Mouse (Mus musculus): ENCODE measurements around the gene Zrsr2.
A peak's percentile ranks its signal among the peaks of the same experiment; 100 is the strongest.

The Zrsr2 gene

DNA sequence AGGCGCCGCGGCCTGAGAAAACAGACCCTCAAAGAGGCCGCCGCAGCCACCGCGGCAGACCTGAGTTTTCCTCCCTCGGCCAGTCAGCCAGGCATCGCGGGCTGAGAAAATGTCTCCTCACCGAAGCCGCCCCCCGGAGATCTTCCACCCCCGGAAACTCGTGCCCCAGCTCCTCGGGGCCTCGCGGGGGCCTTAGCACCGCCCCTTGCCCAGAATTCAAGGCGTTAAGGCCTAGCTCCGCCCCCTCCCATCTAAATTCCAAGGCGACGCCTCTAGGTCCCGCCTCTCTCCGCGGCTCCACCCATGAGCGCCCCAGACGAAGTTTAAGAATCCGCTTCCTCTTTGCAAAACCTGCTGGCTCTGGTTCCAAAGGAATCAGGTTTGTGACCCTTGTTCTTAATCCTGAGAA is at the start of gene Zrsr2:
Gene Zrsr2 (minus strand): TSS at position 195 of the 409 bp plus-strand sequence.
- no peak for DNase-seq (ENCODE audit: low spot score)

DNA sequence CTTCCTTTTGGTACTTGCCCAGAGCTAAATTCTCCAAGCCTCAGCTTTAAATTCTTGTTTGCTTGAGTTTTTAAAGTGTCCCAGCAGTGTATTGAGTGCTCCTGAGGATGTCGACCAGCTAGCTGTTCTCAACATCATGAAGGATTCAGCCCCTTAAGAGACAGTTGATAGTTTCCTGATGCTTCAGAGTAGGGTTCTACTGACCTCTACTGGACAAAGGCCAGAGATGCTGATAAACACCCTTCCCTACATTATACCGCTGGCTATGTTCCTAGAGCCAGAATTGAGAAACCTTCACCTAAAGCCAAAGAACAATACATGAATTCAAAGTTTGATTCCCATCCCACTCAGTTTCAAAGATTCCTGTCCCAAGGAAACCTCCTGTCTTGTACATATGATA is 46.3 kb upstream of the Zrsr2 start:
- DNase-seq (ENCODE audit: low spot score): no peak

DNA sequence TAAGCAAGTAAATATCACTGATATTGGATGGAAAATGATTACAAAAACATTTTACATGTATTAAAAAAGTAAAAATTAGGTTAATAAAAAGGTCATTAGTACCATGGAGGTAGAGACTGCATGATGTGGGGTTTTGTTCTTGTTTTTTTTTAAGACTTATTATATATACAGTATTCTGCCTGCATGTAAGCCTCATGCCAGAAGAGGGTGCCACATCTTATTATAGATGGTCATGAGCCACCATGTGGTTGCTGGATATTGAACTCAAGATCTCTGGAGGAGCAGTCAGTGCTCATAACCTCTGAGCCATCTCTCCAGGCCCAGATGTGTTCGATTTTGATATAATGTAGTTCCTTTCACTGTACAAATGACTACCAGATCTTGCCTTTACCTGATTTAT is 41.4 kb upstream of the Zrsr2 start:
- no peak for DNase-seq (ENCODE audit: low spot score)

DNA sequence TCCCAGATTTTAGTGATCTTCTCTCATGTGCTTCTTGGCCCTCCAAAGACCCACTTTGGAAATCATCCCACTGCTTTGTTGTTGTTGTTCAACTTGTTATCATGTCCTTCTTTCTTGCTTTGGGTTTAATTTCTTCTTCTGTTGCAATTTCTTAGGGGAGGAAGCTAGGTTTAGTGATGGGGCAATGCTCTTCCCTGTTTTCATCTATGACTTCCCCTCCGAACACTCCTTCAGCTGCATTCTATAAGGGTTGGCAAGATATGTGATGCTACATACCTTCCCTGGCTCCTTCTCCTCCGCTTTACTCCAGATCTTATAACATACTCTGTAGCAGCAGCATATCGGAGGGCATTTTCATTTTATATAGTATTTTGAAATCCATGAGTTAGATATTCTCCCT is 38.3 kb upstream of the Zrsr2 start:
- DNase-seq (ENCODE audit: low spot score): no peak

DNA sequence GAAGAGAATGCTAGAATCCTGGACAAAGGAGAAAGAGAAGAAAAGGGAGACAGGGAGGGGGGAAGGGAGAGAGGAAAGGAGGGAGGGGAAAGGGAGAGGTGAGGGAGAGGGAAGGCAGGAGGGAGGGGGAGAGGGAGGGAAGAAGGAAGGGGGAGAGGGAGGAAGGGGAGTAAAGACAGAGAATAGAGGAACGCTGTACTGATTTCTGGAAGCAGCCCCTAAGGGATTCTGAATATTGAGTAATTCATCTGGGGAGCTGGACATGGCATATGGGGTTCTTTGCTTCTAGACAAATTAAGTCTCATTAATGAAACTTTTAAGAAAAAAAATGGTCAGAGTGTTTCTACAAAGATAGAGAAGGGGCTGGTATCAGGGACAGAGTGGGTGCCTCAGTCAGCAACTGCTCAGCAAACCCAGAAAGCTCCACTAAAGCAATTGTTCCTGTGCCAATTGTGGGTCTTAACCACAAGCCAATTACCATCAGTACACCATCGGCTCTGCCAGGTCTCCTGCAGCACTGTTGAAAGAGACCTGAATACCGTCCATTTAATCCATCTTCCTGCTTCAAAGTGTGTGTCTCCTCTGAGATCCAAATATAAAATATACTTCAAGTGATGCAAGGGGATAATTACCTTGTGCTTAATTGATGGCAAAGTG is 29.4 kb upstream of the Zrsr2 start:
- DNase-seq (ENCODE audit: low spot score): no peak

DNA sequence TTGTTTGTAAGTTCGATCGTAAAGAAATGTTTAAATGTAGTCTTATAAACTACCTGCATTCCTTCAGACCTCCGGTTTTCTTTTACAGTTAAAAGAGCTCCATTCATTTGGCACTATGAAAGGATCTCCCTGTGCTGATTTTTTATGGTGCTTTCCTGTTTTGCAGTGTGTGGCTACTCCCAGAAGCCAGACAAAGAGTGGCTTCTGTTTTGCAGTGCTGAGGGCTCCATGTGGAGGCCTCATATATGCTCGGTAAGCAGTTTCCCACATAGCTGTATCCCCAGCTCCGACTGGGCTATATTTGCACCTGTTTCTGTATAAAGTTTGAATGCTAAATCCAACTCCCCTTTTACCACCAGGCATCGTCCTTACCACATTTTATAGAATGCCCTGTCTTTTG is 23.7 kb upstream of the Zrsr2 start:
- DNase-seq (ENCODE audit: low spot score): no peak

DNA sequence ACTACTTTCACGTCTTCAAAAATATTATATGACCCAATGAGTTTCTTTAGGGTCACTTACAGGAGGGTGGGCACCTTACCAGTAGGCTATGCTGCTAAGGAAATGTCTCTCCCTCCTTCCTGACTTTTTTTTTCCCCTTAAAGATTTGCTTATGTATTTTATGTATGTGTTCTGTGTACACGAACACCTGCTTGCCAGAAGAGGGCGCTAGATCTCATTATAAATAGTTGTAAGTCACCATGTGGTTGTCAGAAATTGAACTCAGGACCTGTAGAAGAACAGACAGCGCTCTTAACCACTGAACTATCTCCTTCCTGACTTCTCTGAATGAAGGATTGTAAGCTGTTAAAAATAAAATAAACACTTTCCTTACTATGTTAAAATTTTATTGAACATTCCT is 23.0 kb upstream of the Zrsr2 start:
- DNase-seq (ENCODE audit: low spot score): no peak

DNA sequence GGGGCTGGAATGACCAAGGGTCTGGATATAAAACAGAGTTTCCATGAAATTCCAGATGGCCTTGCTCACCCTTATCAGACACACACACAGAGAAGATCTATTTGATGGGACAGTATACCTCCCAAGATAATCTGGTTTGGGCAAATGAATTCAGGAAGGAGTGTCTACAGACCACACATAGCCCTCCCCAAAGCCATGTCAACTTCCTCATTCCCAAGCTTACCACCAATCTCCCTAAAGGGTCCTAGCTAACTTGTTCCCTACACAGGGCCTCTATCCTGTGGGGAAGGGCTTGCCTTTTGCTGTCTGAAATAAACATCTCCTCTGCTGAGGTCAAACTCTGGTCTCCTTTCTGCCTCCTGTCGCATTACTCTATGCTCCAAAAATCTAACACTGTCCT is 22.6 kb upstream of the Zrsr2 start:
- DNase-seq (ENCODE audit: low spot score): no peak

DNA sequence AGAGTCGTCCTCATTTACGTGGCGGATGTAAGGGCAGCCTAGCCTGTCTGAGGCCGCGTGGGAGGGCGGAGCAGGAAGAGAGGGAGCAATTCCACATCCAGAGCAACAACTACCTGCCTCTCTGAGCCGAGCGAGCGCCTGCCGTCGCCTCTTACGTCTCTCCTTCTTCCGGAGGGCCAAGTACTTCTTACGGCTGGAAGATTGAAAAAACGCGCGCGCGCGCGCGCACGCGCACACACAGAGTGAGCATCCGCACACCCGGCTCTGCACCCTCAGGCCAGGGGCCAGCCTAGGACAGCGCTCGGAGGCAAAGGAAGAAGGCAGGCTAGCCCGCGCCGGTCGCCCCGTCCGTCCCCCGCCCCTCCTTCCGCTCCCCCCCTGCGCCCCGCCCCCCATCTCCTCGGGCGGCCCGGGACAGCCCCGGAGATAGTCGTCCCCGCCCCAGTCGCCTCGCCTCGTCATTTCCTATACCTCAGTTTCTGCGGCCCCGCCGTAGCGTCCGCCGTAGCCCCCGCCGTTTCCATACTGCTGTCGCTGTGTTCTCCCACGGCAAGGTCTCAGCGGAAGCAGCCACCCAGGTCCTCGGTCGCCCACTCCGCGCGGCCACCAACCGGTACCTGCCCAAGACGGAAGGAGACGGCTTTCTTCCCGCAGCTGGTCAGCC is 526 bp downstream of the Zrsr2 start:
- no peak for DNase-seq (ENCODE audit: low spot score)

DNA sequence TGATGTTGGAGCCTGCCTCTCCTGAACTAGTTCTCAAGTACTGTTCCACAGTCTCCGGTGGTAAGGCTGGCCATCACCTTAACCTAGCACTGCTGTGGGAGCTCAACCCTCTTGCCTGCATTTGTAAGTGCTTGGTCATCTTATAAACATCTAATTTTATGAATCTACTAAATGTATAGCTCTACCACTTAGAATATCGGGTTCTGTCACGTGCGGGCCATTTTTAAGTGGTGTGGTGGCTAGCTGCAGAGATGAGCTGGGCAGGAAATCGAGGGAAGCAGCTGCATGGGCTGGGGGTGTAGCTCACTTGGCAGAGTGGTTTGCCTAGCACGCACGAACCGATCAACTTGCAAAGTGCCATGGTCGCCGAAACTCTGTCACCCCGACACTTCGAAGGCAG is 1.1 kb downstream of the Zrsr2 start:
- no peak for DNase-seq (ENCODE audit: low spot score)

DNA sequence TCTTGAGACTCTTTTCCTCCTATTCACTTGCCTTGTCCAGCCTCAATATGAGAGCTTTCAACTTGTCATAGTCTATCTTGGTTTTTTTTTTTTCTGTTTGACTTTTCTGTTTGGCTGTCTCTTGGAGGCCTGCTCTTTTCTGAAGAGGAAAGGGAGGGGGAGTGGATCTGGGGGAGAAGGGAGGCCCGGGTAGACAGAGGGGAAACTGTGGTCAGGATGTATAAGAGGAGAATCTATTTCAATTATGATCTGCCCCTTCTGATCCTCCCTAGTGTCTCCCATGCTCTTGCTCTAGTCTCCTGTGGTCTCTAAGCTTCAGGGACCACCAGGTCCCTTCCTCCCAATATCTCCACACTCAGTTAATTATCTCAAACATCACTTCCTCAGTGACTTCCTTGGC is 6.8 kb downstream of the Zrsr2 start:
- DNase-seq (ENCODE audit: low spot score): no peak

DNA sequence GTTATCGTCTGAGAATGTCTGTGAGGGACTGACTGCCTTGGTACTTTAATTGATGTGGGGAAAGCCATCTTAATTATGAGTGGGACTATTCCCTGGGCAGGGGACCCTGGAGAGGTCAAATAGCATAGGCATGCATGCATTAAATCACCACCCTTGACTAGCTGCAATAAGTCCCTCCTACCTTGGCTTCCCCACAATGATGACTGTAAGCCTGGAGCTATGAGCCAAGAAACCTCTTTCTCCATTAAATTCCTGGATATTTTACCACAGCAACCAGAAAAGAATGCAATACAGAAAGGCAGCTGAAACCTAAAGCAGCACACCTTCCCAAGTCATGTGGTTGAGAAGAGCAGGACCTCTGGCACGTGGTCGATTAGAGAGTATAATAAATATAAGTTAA is 14.1 kb downstream of the Zrsr2 start:
- DNase-seq (ENCODE audit: low spot score): no peak

DNA sequence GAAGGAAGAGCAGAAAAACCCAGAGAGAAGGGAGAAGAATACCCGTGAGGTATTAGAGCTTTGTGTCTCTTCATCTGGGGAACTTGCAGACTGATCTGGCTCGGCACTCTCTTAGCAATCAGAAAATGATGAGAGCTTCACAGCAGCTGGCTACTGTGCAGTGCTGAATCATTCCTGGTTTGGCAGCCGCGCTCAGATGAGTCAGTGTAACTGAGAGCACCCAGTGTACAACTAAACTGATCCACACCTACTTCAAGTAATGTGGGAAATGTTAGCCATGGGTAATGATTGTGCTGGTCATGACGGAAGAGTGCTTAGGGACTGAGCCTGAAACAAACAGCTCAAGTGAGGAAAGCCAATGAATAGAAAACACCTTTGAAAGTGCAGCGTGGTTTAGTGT is 19.9 kb downstream of the Zrsr2 start:
- DNase-seq (ENCODE audit: low spot score): peak; percentile 21

DNA sequence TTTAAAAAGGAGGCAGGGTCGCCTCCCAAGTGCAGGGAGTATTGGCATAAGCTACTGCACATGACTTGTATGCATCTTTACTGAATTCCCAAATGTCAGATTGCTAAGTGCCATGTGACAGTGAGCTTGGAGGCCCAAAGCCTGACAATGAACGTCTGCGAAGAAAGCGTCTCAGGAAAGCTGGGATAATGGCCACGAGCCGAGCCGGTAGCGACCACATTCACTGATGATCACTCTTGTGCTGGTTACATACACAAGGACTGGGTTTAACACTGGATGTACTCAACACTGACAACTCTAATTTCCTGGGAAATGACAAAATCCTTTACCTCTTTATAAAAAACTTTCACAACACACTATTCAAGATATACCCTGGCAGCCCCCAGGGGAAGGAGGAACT is 23.7 kb downstream of the Zrsr2 start:
- DNase-seq (ENCODE audit: low spot score): no peak

DNA sequence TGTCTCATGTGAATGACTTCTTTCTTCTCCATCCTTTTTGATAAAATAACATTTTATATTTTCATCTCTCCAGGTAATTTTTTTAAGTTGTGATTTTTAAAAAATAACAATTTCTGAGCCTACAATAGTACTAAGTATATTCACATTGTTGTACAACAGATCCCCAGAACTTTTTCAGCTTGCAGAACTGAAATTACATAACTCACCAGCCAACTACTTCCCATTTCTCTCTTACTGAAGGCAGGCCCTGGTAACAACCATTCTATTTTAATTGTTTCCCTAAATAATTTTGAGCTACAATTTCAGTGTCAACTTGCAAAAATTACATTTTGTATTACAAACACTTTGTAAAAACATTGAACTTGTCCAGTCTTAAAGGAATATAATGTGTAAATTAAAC is 28.9 kb downstream of the Zrsr2 start:
- no peak for DNase-seq (ENCODE audit: low spot score)

DNA sequence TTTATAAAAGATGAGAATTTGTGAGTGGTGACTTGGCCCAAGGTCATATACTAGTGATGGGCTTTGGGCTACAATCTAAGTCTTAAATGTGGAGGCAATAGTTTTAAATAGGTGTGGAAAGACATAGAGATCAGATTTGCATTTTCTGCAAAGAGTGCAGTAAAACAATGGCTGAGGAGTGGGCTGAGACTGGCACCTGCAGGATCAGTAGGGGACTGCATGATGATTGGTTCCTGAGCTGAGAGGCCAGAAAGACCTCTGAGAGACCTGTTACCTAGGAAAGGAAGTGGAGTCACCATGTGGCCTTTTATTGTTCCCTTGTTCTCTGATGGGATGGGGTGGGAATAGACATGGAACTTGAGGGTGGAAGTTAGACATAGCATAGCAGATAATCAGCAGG is 45.7 kb downstream of the Zrsr2 start:
- DNase-seq (ENCODE audit: low spot score): no peak

DNA sequence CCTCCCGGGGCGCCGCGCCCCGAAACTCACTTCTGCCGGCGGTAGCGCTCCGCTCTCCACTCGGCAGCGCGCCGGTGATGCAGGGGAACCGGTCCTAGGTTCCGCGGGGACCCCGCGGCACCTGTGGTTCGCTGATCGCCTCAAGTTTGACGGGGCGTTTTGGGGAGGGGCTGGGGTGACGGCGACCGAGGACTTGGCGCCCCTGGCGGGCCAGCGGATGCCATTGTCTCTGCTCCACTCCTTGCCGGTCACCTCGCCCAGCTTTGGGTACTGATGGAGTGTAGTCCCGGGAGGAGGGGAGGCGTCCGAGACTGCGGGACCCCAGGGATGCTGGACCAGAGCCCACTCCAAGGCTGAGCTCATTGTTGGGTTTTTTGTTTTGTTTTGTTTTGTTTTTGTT is 49.1 kb downstream of the Zrsr2 start:
- DNase-seq (ENCODE audit: low spot score): no peak

DNA sequence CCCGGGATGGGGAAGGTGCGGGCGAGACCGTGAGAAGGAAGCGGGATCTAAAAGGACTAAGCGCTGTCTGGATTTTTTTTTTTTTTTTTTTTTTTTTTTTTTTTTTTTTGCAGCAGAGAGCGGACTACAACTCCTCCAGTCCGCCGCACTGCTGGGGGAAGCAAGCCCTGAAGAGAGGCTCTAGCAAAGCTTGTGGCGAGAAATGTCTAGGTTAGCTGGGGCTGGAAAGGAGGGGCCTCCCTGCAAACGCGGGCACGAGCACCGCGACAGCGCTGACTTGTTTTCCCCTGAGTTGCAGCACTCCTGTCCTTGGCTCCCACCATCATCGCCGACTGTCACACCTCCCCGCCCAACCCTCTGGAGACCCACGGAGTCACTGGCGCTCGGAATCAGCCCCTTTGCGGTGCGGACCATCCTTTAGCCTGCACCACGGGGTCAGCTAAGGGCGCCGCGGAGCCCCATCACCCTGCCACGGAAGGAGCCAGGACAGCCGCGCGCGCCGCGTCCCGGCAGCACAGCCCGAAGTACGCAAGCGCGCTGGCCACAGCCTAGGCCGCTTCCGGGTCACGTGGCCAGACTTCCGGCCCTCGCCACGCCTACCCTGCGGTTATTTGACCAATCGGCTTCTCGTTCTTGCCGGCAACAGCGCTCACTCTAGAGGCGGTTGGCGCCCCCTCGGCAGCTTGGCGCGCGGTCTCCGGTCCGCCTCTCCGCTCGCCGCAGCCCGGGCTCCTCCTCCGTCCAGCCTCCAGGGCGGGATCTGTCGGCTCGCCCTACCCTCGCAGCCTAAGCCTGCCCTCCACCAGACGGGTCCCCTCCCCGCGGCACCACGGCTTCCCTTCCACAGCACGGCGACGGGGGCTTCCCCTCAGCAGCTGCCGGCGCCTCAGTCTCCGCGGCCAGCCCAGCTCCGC is 49.9 kb downstream of the Zrsr2 start, which contains the start of gene Ap1s2:
Gene Ap1s2 (plus strand): TSS at position 681 of the 914 bp plus-strand sequence.
- peak; percentile 63 for DNase-seq (ENCODE audit: low spot score)

DNA sequence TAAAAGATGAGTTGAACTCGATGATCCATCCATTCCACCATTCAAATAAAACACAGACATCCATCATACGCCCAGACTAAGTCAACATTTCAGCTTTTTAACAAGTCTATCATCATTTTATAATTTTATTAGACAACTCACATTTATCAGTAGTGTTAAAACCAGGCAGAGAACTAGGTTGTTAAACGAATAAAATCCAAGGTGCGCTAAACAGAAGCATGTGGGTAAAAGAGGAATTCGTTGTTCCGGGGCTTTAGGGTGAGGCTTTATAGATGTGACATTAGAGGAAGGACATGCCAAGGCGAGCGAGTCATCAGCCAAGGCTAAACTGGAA is 50.5 kb downstream of the Zrsr2 start:
- DNase-seq (ENCODE audit: low spot score): no peak

DNA sequence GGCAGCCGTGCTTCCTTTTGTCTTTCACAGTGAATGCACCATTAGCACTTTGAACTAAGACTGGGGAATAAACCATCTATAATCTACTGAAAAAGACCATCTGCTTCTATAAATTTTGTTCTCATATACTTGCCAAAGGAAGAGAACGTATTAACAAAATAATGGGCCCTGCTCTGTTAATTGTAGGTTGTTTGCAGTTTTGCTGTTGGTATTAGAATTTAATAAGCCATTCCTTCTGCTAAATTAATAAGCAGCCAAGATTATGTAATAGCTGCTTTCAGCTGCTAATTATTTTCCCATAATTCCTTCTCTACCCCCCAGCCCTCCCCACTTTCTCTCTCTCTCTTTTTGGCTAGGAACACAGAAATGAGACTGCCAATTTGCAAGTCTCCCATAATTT is 51.6 kb downstream of the Zrsr2 start:
- no peak for DNase-seq (ENCODE audit: low spot score)

DNA sequence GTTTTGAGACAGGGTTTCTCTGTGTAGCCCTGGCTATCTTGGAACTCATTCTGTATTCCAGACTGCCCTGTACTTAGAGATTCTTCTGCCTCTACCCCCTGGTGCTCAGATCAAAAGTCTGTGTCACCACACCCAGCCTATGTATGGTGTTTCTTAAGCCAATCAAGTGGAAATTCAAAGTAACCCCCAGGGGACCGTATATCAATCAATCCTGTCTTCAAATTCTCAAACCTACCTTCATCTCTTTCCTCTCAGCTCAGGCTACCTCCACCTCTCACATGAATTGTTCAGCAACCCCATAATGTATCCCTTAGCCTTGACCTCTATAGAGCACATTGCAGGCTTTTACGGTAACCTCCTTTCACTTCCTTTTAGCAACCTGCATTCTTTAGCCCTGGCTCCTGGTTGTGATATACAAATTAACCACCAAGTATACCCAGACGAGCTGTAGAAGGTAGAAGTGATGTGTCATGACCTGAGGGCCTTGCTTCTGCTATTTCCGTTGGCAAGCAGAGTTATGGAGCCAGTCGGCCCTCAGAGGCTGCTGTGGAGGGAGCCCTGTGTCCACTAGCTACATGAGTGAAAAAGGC is 58.9 kb downstream of the Zrsr2 start:
- DNase-seq (ENCODE audit: low spot score): no peak

DNA sequence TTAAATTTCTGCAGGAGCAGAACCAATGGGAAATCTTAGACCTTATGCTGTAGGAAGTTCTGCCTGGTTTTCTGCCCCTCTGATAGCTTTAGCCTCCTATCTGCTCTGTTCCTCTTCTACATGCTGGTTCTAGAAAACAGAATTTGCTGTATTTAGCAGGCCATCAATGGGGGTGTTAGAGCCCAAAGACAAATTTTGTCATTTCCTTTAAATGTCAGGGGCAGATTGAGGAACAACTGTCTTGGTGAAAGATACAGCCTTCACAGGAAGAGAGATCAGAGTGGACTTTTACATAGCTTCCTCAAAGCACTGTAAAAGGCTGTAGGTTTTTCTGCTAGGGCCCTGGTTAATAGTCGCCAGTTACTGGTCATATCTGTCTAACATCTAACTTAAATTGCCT is 61.1 kb downstream of the Zrsr2 start:
- DNase-seq (ENCODE audit: low spot score): no peak

DNA sequence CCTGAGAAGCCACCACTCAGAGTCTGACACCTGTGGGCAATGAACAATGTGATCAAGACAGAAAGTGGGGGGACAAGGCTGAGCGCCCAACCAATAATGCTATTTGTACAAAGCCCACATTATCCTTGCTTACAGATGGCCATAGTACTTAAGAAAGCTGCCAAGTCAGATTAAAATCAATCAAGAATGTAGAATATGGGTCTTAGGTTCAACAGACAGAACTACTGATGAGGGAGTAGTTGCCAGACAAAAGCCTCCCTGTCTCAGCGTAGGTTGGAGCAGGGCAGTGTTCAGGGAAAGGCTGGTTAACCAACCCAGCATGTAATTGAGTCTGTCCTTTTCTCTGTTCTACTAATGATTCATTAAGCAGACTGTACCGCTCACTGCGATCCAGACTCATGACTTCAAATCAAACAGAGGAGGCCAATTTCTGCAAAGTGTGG is 72.9 kb downstream of the Zrsr2 start:
- DNase-seq (ENCODE audit: low spot score): no peak

Measured in layer of hippocampus, adult 9-10 months (tissue).